Mouse (Mus musculus) Patski (cell line): ENCODE data around the gene Dhx29. TPM values are rescaled to one million over a fixed set of nuclear protein-coding genes. Genes with fewer than 3 reads are reported as not detected.
A peak's percentile ranks its signal among the peaks of the same experiment; 100 is the strongest.

Source experiments
- ATAC-seq: fragments of 100-300 bp; one replicate; pipeline ENCODE4 v1.8.0; 2021
- CTCF ChIA-PET: fragments of 350-600 bp; sonication (Branson Sonifier 250); formaldehyde crosslinking; loops from one replicate; lab custom pipeline; 2022; ENCODE audit warnings: inconsistent platforms; lab: Charles Lee
- POLR2A ChIA-PET: fragments of 350-600 bp; sonication (Branson Sonifier 250); formaldehyde crosslinking; loops from one replicate; lab custom pipeline; 2022; ENCODE audit warnings: antibody characterized with exemption, inconsistent platforms; lab: Charles Lee
- DNase-seq: peaks from one replicate; pipeline ENCODE4 v3.0.0-alpha.2; 2011; ENCODE audit warnings: low read depth, low spot score
- H3K27me3 ChIP-seq: fragments of 371-371 bp; one replicate; pipeline ENCODE4 v1.5.1; 2021
- CTCF ChIP-seq: fragments of 100-300 bp; IDR thresholded peaks from one replicate; pipeline ENCODE4 v1.5.1; 2021
- in situ Hi-C: fragments of 300-500 bp; cut with MboI; formaldehyde crosslinking; loops from 3 replicates; pipeline ENCODE4 v1.11.1; 2018; ENCODE audit warnings: low pct_unique_long_range_greater_than_20kb, mixed read lengths
- polyA plus RNA-seq: library from polyadenylated mRNA; unstranded; gene quantifications from one replicate; pipeline ENCODE4 v1.2.3, GENCODE M21; 2021

The Dhx29 gene
- polyA plus RNA-seq, 1 experiment from 2014 or later = 15.9 TPM

- ChIA-PET POLR2A (interaction anchor here (0.5 to 0.8 kb wide), 2 partner anchors 56 to 1499 kb away, joined by 3 to 4 read pairs; no protein-coding TSS in a partner anchor), CTCF (no interaction called here)
- peaks cover 34% of the 10 kb centered on the region for H3K27me3 ChIP-seq
- in situ Hi-C loops = loop anchor here (5.0 to 25.0 kb wide), 2 partner anchors 51 to 699 kb away; partner anchors contain the start of genes Ankrd55 and Cdc20b
- TF ChIP-seq CTCF = no peak
- DNase-seq = no peak
- no peak for ATAC-seq
These were observed 58.6 kb downstream of the Dhx29 start for GRCm38 (mm10) chr13:112985605-112986450.

DNA sequence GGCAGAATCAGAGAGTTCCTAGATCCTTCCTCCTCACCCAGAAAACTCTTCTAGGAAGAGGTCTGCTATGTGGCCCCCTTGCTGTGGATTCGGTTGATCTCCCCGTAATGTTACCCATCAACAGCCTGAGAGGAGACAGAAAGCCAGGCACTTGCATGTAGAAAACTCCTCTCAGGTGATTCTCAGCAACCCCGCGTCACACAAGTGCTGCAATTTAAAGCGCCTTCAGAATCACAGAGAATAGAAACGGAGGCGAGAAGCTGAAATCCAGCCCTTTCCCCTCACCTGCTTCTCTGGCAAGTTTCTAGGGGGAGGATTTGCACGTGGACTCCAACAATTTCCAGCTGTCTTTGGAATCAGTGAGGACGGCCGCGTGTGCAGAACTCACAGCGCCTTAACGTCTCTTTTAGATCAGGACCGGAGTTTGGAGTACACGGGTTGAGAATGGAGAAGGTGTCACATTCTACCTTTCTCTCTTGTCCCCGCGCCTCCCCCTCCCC, 59.2 kb downstream of the Dhx29 start:
- in situ Hi-C loops = loop anchor here (5.0 to 25.0 kb wide), 2 partner anchors 51 to 699 kb away; partner anchors contain the start of genes Ankrd55 and Cdc20b
- POLR2A ChIA-PET = interaction anchor here (0.5 to 0.8 kb wide), 2 partner anchors 56 to 1499 kb away, joined by 3 to 4 read pairs; no protein-coding TSS in a partner anchor

DNA sequence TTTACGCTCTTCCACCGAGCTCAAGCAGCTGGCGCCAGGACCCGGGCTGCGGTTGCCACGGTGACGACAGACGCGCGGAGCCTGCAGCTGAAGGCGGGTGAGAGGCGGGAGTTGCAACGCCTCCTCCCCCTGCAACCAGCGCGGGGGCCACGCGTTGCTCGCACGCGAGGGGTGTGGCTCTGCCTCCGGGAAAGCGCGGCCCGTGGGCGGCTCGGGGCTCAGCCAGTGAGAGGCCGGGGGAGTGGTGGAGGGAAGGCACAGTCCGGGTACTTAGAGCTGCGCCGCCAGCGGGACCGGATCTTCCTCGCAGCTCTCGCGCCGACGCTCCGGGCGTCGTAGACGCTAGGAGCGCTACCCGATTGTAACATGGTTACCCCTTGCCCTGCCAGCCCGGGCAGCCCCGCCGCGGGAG, 60.3 kb downstream of the Dhx29 start, which contains the start of gene Ccno:
TSS of gene Ccno (plus strand) at position 271 of the 412 bp plus-strand sequence.
- DNase-seq = peak; percentile 46
- H3K27me3 ChIP-seq = peaks cover 27% of the 10 kb centered on the region
- in situ Hi-C loops = loop anchor here (5.0 to 25.0 kb wide), 2 partner anchors 50 to 700 kb away; partner anchors contain the start of genes Ankrd55 and Cdc20b
- no peak for TF ChIP-seq CTCF
- CTCF ChIA-PET = interaction anchor here (1.1 kb wide), 1 partner anchor 29 kb away, joined by 3 read pairs; no protein-coding TSS in a partner anchor
- POLR2A ChIA-PET = interaction anchor here (0.6 to 1.2 kb wide), 3 partner anchors 54 to 266 kb away, joined by 3 to 4 read pairs (median 3); no protein-coding TSS in a partner anchor
- peak; percentile 88 for ATAC-seq

More for the DNA sequence above, 59.2 kb downstream of the Dhx29 start:
- no peak for DNase-seq
- no peak for TF ChIP-seq CTCF
- H3K27me3 ChIP-seq = peaks cover 31% of the 10 kb centered on the region
- CTCF ChIA-PET = no interaction called here
- no peak for ATAC-seq

GRCm38 (mm10) chr13:112987991-112988390, 60.7 kb downstream of the Dhx29 start:
- in situ Hi-C loops = loop anchor here (5.0 to 25.0 kb wide), 2 partner anchors 49 to 701 kb away; partner anchors contain the start of genes Ankrd55 and Cdc20b
- CTCF ChIA-PET = interaction anchor here (1.1 kb wide), 1 partner anchor 30 kb away, joined by 3 read pairs; no protein-coding TSS in a partner anchor
- DNase-seq = no peak
- TF ChIP-seq CTCF = no peak
- POLR2A ChIA-PET = interaction anchor here (0.7 to 1.2 kb wide), 2 partner anchors 62 to 267 kb away, joined by 3 to 4 read pairs; no protein-coding TSS in a partner anchor
- peaks cover 32% of the 10 kb centered on the region for H3K27me3 ChIP-seq
- ATAC-seq = peak; percentile 40

DNA sequence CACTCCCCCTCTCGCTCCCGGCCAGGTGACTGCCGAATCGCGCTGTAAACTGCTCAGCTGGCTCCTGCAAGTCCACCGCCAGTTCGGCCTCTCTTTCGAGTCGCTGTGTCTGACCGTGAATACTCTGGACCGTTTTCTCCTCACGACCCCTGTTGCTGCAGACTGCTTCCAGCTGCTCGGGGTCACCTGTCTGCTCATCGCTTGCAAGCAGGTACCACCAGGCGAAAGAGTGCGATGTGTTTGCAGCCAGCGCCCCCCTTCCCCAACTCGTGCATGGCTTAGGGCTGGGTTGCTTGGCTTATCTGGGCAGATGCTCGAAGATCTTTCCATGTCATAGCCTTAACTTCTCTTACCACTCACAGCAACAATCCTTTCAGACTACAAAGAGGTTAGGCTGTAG, 61.6 kb downstream of the Dhx29 start:
- peaks cover 40% of the 10 kb centered on the region for H3K27me3 ChIP-seq
- in situ Hi-C loops = loop anchor here (5.0 to 25.0 kb wide), 2 partner anchors 48 to 702 kb away; partner anchors contain the start of genes Ankrd55 and Cdc20b

DNA sequence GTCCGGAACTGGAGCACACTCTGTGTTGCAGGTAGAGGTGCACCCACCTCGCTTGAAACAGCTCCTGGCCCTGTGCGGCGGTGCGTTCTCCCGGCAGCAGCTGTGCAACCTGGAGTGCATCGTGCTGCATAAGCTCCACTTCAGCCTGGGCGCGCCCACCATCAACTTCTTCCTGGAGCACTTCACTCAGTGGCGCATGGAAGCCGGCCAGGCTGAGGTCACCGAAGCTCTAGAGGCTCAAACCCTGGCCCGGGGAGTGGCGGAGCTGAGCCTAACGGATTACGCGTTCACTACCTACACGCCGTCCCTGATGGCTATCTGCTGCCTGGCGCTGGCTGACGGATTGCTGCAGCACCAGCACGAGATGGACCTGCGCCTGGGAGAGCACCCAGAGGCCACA, 62.3 kb downstream of the Dhx29 start:
- in situ Hi-C loops = loop anchor here (5.0 to 25.0 kb wide), 2 partner anchors 48 to 702 kb away; partner anchors contain the start of genes Ankrd55 and Cdc20b
- POLR2A ChIA-PET = no interaction called here
- ATAC-seq = no peak
- H3K27me3 ChIP-seq = peaks cover 46% of the 10 kb centered on the region
- no peak for TF ChIP-seq CTCF
- CTCF ChIA-PET = interaction anchor here (0.9 to 1.5 kb wide), 2 partner anchors 9 to 14 kb away, joined by 3 to 7 read pairs; no protein-coding TSS in a partner anchor
- DNase-seq = no peak

More for the DNA sequence above, 61.6 kb downstream of the Dhx29 start:
- ChIA-PET CTCF (interaction anchor here (0.9 kb wide), 1 partner anchor 13 kb away, joined by 3 read pairs; no protein-coding TSS in a partner anchor), POLR2A (interaction anchor here (0.6 kb wide), 1 partner anchor 34 kb away, joined by 4 read pairs; no protein-coding TSS in a partner anchor)
- TF ChIP-seq CTCF = no peak
- ATAC-seq = no peak
- DNase-seq = no peak

- CTCF ChIA-PET = interaction anchor here (1.5 kb wide), 1 partner anchor 9 kb away, joined by 7 read pairs; no protein-coding TSS in a partner anchor
These were observed 63.1 kb downstream of the Dhx29 start for GRCm38 (mm10) chr13:112990346-112990745.

GRCm38 (mm10) chr13:112993531-112994152, 66.4 kb downstream of the Dhx29 start, which contains the start of gene Mcidas:
Gene Mcidas (plus strand): TSS chr13:112993845.
- no peak for ATAC-seq
- no peak for DNase-seq
- CTCF ChIA-PET = interaction anchor here (1.4 to 1.5 kb wide), 2 partner anchors 16 to 19 kb away, joined by 3 to 5 read pairs; no protein-coding TSS in a partner anchor
- peaks cover 49% of the 10 kb centered on the region for H3K27me3 ChIP-seq
- TF ChIP-seq CTCF = no peak
- in situ Hi-C loops = loop anchor here (25.0 kb wide), 1 partner anchor 706 kb away; the partner anchor contains the start of gene Ankrd55
- POLR2A ChIA-PET = no interaction called here

More at GRCm38 (mm10) chr13:112990346-112990745, 63.1 kb downstream of the Dhx29 start:
- ATAC-seq = no peak
- in situ Hi-C loops = loop anchor here (25.0 kb wide), 1 partner anchor 703 kb away; the partner anchor contains the start of gene Ankrd55
- no peak for DNase-seq
- POLR2A ChIA-PET = no interaction called here
- H3K27me3 ChIP-seq = peaks cover 47% of the 10 kb centered on the region
- TF ChIP-seq CTCF = no peak

GRCm38 (mm10) chr13:112994191-112994590, 66.9 kb downstream of the Dhx29 start:
- ChIA-PET CTCF (interaction anchor here (1.4 to 1.5 kb wide), 2 partner anchors 17 to 19 kb away, joined by 3 to 5 read pairs; no protein-coding TSS in a partner anchor), POLR2A (no interaction called here)
- DNase-seq (no peak), ATAC-seq (no peak)
- in situ Hi-C loops = loop anchor here (25.0 kb wide), 1 partner anchor 707 kb away; the partner anchor contains the start of gene Ankrd55
- peaks cover 49% of the 10 kb centered on the region for H3K27me3 ChIP-seq
- TF ChIP-seq CTCF = no peak
